Mouse (Mus musculus) fat pad, adult 2 months (tissue): ENCODE data around the gene Sec13.

Source experiments
- DNase-seq: peaks from one replicate; pipeline ENCODE4 v3.0.0-alpha.2; 2011; ENCODE audit warnings: low read depth, low spot score; ENCODE audit errors: extremely low read depth

Gene Sec13

DNA sequence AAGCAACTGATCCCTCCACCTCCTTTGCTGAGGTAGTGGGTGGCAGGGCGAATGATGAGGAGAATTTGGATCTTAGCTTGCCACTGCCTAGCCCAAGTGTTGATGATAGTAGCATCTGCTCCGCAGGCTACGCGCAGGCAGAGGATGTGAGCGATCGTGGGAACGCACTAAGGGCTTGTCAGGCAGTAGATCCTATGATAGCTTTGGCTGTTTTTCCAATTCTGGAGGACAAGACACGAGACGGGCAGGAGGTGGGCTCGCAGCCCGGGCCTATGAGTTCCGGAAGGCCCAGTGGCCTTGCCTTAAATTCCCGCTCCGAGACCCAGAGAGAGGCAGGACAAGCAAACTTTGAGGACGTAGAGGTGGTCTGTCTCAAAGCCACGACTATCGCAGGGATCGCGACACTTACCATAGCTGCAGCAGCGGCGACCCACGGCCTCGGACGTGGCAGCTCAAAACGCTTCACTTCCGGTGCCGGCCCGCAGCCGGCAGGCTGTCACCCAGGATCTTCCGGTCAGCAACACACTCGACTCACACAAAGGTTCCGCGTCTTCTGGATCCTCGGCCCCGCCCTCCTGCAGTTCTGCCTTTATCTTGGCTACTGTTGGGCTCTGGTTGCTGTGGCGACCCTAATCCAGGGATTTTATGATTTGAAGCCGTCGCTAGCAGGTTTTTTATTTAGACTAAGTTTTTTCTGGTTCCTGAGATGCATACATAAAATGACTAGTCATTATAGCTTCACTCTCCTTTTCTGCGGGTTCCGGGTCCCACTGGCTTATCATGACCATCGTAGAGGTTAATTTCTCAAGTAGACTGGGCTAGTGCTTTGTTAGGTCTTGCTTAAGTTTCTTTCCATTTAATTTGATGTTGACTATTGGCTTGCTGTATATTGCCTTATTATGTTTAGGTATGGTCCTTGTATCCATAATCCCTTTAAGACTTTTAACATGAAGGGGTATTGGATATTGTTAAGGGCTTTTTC, at the start of gene Sec13:
TSS of gene Sec13 (minus strand) at position 508 of the 982 bp plus-strand sequence.
- no peak for DNase-seq

DNA sequence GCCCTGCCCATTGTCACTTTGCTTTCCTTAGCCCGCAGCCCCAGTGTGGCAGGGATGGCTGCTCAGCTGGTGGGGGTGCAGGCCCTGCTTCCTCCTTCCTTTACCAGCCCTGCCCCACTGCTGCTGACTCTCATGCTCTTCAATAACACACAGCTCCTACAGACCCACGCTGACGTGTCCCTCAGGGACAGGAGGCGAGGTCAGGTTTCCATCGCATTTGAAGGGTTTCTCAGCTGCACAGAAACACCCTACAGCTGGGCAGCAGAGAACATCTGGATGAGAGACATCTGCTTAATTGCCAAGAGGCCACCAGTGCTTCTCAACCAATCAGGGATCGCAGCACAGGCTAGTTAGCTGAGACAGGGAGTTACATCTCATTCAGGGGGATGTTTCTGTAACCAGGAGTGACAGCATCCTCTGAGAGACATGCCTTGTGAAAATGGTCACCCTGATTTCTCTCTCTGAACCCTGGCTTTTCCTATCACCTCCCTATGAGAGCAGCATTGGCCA, 47.0 kb upstream of the Sec13 start:
- DNase-seq: no peak

DNA sequence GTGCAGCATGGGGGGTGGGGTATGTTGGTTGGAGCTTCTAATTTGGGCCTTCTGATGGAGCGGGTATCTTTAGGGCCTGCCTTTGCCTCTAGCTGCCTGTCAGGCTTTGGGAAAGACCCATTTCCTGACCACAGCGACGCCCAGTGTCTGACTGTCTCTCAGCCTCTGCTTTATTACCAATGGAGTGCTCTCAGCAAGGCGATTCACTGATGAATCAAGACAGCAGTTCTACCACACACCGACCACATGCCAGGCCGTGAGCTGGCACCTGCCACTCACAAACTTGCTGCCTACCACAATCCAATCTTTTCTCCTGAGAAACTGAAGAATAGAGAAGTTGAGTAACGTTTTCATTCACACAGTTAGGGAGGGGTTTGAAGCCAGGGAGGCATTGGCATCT, 45.1 kb upstream of the Sec13 start:
- no peak for DNase-seq

DNA sequence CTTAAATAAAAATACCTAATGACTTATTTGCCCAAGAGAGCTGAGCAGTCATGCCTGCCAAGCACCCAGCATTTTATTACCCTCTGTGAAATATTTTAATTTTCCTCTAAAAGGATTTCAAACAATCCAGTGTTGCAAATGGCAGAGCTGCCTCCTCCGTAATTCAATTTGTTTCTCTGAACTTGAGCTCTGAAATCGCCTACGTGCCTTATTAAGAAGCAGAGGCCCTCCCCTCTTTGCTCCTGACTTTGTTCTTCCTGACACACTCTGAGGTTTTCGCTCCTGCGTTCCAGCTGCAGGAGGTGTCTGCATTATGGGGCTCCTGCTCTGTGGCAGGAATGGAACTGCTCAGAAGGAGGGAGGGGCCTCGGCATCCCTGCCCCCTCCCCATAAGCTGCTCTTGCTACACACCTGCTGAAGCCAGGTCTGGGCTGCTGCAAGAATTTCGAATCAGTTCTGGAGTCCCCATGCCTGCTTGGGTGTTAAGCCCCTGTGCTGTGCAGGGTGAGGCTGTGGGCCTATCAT, 37.7 kb upstream of the Sec13 start:
- no peak for DNase-seq

DNA sequence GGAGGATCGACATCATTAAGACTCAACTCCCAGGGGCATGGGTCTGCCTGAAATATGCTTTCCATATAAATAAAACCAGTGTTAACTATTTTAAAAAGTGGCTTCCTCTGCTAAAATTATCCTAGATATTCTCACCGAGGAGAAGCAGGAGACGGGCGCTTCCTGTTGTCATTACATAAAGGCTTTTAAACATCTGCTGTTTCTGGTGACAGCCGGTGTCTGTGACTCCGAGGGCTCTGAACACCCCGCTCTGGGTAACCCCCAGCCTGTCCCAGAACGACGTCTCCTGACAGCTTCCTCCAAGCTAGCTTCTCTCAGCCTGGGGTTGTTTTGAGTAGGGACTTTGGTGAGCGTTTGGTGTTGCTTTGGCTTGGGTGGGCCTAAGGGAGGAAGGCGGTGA, 28.3 kb upstream of the Sec13 start:
- no peak for DNase-seq

DNA sequence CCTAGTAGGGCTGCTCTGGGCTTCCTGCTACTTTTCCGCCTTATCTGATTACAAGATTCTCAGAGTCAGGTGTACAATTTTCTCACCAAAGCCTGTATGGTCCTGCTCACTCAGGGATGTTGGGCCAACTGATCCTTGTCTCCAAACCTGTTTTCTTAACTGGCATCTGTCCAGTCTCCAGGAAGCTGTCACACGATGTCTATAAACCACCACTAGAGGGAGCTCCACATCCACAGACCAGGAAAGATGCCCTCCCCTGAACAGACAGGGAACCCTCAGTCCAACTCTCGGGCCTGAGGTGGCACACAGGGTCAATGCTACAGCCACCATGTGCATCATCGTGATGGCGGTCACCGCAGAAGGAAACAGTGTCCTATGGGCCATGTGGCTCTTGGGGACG, 21.1 kb upstream of the Sec13 start:
- peak; percentile 42 for DNase-seq

DNA sequence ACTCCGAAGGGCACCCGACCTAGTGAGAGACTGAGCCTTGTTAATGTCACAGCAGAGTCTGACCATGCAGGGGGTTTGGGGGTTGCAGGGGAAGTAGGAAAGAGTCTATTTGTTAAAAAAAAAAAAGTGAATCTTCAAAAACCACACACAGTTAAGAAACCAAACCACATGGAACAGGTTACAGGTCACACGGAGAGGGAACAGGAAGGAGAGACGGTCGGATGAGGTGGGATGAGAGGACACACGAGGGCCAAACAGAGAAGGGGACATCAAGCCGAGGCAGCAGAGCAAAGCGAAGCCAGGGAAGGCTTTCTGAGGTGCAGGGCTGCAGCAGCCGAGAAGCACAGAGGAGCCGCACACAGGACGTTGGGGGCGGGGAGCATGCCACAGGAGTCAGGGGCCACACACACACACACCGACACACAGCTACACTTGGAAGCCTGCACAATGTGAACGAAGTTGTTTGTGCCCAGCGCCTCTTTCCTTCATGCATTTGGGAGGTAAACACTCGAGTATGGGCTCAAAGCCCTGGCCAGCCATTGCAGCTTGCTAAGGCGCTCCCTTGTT, 8.7 kb upstream of the Sec13 start:
- no peak for DNase-seq

DNA sequence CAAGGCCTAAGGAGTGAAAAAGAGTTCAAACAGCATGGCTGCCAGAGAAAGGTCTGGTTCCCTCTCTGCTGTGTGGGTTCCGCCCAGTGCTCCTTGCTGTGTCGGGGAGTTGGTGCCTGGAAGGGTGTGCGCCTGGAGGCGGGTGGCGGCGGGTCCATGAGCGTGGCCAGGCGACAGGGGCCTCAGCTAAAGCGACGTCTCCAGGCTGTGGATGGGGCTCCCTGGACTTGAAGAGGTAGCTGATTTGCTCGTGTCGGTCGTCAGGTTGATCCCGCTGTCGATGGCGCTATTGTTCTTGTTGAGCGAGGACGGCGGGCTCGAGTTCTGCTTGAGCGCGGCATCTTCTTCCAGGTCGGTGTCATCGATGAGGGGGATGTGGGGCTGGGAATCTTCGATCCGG, 7.8 kb upstream of the Sec13 start:
- no peak for DNase-seq

DNA sequence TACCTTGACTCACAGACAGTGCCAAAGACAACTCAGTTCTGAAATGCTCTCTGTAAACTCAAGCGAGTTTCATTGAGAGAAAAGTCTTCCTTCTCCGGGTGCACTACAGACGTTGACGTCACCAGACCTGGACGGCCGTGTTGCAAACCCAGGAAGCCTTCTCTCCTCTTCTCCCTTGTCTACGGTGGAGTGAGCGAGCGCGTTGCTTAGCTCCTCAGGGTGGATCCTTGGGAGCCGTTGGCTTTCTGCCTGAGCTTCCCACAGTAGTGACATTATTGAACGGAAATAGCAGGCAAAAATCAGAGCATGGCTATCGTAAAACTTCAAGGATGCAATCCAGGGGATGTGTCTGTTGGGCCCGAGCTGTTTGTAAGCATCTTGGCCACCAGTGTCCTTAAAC, 6.7 kb upstream of the Sec13 start:
- DNase-seq: no peak

DNA sequence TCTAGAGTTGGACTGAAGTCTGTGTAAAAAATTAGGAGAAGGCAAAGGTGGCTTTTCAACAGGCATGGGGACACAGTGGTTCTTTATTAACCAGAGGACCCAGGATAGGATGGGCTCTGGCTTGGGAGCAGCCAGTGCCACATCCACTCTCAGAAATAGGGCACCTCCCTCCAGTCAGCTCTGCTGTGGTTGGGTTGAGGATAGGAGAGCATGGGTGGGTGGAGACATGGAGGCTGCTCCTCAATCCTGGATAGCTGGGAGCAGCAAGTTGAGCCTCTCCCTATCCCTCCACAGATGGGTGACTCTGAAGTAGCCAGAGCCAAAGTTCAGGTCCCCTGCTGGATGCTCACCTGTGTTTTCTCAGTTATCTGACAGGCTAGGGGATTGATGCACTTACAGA, 4.6 kb upstream of the Sec13 start:
- no peak for DNase-seq

DNA sequence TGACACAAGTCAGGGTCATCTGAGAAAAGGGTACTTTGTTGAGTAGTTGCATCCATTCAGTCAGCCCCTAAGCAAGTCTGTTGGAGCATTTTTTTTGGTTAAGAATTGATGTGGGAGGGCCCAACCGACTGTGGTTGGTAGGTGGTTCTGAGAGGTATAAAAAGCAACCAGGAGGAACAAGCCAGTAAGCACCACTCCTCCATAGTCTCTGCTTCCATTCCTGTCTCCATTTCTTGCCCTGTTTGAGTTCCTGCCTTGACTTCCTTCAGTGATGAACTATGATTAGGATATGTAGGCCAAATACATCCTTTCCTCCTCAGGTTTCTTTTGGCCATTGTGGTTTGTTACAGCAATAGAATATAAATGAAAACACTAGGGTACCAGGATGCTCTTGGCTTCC, 2.6 kb upstream of the Sec13 start:
- no peak for DNase-seq

DNA sequence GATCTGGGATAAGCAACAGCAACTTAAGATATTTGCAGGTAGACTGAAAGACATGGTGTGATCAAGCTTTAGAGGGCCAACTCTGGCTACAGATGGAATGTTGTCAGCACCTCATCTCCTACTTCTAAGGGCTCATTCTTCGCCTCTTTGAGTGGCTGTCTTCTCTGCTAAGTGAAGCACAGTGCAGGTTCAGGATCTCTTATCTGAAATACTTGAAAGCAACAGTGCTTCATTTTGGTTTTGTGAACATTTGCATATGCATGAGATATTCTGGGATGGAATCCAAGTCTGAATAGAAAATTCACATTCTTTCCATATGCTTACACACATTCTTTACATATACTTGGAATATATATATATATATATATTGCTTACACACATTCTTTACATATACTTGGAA, 1.8 kb upstream of the Sec13 start:
- DNase-seq: no peak

DNA sequence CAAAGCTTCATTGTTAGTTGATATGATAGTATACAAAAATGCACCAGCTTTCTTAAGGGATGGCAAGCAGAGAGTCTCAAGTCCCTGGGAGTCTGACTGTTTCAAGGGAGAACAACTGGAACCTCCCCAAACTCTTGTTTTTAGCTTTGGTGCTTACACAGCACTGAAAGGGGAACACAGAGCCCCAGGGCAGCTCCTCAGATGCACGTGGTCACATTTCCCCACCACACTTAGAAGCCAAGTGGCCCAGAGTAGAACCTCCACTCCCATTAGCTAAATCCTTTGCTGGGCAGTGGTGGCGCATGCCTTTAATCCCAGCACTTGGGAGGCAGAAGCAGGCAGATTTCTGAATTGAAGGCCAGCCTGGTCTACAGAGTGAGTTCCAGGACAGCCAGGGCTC, 882 bp upstream of the Sec13 start:
- no peak for DNase-seq

DNA sequence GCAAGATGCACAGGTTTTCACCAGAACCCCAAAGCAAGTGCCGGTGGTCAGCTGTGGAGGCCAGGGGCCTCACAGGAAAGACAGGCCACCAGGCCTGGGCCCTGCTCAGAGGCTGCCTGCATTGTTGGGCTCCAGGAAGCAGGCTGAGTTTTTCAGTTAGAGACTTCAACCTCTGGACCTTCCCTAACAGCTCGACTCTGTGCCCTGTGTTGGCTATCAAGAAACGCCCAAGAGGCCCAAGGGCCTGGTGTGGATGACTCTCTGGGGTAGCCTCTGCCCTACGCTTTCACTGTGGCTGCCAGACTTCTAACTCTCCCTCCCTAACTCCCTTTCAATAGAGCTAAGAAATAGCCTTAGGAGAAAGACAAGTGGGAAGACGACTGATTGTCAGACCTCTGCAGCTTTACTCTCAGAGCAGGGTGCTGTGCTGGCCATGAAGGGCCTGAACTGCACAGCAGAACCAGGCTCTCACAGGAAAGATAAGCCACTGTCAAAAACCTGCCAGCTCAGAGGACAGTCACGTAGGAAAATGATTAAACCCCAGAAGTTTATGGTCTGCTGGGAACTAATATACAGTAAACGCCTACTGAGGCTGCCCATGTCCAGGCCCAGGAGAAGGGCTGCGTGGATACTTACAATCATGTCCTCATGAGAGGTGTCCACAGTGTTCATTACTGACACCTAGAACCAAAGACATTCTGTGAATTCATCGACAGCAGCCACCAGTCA, 3.1 kb downstream of the Sec13 start:
- DNase-seq: no peak

DNA sequence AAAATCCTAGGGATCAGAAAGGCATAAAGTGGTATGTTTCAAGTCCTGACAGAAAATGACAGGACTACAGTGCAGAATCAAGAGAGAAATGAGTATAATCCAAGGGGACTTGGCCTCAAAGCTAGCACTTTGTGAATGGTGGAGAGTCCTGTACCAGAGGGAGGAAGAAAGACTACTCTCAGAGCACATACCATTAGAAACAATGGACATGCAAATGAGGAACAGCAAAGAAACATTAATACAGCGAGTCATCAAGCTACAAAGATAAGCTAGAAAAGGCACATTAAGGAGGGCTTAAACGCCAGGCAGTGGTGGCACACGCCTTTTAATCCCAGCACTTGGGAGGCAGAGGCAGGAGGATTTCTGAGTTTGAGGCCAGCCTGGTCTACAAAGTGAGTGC, 9.2 kb downstream of the Sec13 start:
- no peak for DNase-seq

DNA sequence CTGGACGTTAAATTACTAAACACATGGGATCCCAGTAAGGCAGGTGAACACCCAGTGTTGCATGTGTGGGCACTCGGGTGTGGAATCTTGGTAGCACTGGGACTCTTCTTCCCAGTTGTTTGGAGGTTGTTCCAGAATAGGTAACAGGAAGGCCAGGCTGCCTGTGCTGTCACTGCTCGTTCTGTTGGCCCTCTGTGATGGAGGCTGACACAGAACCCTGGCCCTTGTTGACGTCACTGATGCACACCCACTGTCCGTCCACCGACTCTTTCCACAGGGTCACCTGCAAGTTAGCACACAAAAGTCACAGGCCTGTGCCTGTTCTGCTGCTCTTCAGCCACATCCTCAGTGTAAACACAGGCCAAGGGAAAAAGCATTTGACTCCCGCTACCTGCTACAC, 12.4 kb downstream of the Sec13 start:
- DNase-seq: no peak

DNA sequence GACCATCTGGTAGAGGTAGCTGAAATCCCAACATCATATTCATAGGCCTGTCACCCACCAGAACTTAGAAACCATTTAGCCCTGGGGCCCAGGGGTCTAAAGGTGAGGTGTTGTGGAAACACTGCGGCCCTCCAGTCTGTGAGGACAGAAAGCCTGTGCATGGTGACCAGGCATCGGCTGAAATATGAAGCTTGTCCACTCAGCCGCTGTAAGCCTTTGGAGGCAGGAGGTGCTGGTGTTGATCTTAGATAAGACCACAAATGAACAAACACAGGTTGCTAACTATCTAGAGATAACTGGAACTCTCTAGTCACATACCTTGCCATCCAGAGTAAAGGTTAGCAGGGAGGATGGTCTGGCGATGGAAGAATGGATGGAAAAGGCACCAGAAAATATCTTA, 19.5 kb downstream of the Sec13 start:
- DNase-seq: no peak

DNA sequence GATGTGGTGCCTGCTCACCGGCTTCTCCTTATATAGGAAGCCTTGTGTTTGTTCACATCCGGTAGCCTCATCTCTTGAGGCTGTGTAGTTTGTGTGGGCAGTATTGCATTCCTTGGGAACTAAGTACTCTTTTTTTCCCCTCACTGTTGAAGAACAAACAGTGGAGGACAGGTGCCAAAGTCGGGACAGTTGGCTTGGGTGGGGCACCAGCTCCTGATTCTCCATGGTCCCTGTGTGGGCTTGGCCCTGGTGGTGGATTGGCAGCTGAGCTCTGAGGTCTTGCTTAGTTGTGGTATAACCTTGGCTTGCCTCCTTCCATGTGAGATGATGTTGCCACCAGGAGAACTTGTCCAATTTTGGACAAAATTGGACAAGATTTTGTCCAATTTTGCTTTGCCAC, 20.7 kb downstream of the Sec13 start, which contains the start of gene Ghrl:
TSS of gene Ghrl (minus strand) at position 3 of the 400 bp plus-strand sequence.
- no peak for DNase-seq

DNA sequence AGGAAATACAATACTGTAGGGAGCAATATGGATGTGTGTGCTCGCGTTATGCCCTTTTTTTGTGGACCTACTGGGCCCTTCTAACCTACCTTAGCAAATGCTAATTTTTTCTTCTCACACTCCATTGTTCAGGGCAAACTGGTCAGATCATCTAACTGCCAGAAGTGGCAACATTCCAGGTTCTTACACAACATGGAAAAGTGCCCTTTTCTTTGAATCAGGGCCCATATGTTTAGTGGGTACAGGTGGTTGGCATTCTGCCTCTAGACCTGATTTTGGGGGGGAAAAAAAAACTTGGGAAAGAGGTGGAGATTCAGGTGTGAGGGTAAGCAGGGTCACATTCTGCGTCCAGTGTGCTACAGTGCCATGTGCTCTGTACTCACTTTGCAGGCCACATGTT, 23.0 kb downstream of the Sec13 start:
- no peak for DNase-seq

DNA sequence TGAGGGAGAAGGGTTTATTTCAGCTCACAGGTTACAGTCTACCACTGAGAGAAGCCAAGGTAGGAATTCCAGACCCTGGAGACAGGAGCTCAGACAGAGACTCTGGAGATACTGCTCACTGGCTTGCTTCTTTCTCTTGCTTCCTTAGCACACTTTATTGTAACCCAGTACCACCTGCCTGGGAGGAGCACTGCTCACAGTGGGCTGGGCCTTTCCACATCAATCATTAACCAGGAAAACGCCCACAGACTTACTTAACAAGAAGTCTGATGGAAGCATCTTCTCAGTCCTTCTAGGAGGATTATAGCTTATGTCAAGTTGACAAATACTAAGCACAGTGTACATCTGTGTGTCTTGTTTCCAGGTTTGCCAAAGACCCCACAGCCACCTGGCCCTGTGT, 25.7 kb downstream of the Sec13 start:
- no peak for DNase-seq

DNA sequence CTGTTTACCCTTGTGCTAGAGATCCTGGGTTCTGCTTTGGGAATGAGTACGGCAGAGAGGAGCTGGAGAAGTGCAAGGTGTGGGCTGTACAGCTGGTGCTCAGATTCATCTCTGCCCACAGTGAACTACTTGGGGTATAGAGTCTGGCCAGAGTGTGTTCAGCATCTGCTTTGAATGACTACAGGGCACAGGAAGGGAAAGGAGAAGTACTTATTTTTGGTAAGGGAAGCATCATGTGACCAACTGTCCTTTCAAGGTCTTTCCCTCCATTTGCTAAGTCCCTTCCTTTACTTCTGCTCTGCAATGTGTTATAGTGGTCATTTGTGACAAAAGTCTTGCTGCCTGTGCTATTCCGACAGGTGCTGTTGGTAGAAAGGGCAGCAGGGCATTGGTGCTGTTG, 26.3 kb downstream of the Sec13 start:
- DNase-seq: no peak
